Mouse (Mus musculus) gastrocnemius, adult 8-10 months (tissue): ENCODE data around the gene Cacng7. TPM values are rescaled to one million over a fixed set of nuclear protein-coding genes. Genes with fewer than 3 reads are reported as not detected.
"Not testable (repeated sequence)": the region's sequence is repeated elsewhere in the genome, so short reads cannot be mapped to it uniquely, and the experiment has no call there.

Source experiments
- DNase-seq, 2 experiments: peaks; one replicate each; pipeline ENCODE4 v3.0.0; 2022; ENCODE audit warnings: low spot score in 2 of 2
- total RNA-seq, 4 experiments: library from RNA; stranded (reverse); gene quantifications; 2 replicates each; pipeline ENCODE4 v1.2.4; 2022

Cacng7 gene
- 10 to 100 TPM in 3 of 4 experiments, 1 to 10 TPM in 1; 8.5 to 16.4 (median 13.6) TPM for total RNA-seq

DNA sequence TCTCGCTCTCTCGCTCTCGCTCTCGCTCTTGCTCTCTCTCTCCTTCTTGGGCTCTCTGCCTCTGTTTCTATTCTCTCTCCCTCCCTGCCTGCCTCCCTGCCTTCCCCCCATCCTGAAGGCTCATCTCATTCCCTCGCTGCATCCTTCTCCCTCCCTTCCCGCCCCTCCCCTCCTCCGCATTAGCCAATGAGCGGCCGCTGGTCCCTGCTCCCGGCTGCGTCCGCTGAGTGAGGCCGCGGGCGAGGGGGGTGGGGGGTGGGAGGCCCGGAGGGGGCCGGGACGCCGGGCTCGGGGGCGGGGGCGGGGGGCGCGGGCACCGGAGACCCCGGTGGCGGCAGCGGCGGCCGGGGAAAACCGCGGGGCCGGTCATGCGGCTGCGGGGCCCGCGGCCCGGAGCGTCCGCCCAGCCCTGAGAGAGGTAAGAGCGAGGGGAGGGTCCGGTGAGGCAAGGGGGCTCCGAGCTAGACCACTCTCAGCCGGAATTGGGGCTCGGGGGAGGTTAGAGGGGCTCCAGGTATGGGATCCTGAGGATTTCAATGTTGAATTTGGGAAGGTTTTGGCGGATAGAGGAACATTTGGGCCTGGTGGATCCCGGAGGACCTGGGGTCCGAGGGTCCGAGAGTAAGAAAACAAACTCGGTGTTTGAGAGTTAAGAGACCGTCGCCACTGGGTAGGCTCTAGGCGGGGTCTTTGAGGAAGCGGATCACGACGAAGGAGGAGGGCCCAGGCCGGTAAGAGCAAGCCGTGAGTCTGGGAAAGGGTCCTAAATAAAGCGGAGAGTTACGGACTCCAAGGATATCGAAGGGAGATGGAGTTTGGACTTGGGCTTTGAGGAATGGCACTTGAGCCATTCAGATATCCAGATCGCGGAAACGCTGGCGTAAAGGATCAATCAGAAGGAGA is at the start of gene Cacng7:
Gene Cacng7 (plus strand): TSS at position 337 of the 903 bp plus-strand sequence.
- no peak for DNase-seq

DNA sequence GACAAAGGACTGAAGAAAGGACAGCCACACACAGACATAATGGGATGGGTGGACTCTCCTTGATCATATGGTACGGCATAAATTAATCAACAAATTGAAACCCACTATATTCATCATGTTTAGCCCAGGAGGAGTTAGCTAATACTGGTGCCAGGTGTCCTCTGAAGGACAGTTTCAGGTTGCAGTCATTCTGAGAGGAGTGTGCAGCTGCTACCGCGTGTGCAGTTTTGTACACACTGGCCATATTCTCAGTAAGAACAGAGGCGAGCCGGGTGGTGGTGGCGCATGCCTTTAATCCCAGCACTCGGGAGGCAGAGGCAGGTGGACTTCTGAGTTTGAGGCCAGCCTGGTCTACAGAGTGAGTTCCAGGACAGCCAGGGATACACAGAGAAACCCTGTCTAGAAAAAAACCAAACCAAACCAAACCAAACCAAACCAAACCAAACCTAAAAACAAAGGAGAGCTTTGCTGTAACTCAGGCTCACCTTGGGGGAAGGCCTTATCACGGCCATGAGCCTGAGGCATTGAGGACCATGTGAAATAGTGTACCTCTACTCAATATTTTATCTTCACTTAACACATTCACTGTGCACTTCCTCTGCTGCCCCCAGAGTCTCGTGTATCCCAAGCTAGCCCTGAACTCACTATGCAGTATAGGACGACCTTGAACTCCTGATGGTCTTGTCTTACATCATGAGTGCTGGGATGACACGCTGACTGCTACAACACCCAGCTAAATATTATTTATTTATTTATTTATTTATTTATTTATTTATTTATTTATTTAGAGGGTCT is 49.5 kb upstream of the Cacng7 start:
- DNase-seq = no peak

GRCm38 (mm10) chr7:3284604-3285003 is 48.2 kb upstream of the Cacng7 start:
- no peak for DNase-seq

GRCm38 (mm10) chr7:3286036-3286435 is 46.7 kb upstream of the Cacng7 start:
- no peak for DNase-seq

DNA sequence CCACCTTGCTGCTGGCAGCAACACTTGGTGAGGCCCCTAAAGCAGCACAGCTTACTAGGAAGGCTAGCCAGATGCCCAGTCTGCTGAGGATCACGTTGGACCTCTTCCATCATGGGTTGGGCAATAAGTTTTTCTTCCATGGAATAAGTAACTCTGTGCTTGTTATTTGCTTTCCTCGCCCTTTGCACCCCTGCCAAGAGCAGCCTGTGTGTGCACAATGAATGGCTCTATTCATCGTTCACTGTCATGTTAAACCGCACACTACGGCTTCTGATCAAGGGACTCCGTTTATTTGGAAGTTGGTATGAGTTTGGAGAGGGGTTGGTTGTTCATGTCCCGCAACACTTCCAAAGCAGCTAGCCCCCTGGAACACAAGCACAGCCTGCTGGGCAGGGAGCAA is 45.6 kb upstream of the Cacng7 start:
- DNase-seq = no peak

GRCm38 (mm10) chr7:3288976-3289970 is 43.5 kb upstream of the Cacng7 start, which contains the start of the genes Myadm and Prkcg:
TSS of gene Myadm (plus strand) at chr7:3289080.
TSS of gene Prkcg (plus strand) at chr7:3289179.
- DNase-seq = peak; percentile 54 to 71

DNA sequence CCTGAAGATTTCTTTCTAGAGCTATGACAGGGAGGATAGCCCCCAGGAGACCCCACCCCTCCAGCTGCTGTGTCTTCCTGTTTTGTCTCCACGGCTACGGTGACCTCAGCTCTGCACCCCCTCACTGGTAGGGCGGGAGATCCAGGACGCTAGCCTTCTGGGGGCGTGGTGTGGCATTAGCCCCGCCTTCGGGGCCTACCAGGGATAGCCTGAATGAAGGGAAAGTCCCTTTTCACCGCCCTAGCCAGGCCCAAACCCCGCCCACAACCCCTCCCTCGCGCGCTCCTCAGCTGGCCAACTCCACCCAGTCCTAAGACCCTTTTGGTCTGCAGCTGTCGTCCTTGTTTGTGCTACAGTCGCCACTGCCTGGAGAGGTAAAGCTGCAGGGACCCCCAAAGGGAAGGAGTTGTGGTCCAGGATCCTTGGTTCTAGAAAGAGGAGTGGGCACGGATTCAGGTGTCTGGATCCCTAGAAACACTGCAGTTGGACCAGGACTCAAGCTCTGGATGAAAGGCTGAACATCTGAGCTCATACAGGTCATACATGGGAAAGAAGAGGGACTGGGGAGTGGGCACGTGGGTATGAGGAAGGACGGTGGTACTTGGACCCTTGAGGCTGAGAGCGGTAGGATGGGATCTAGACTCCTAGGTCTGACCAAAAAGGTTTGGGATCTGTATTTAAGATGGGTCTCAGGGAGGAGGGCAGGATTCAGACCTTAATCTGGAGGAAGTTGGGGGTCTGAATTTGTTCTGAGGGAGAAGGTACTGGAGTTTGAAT is 42.3 kb upstream of the Cacng7 start:
- peak; percentile 95 for DNase-seq

DNA sequence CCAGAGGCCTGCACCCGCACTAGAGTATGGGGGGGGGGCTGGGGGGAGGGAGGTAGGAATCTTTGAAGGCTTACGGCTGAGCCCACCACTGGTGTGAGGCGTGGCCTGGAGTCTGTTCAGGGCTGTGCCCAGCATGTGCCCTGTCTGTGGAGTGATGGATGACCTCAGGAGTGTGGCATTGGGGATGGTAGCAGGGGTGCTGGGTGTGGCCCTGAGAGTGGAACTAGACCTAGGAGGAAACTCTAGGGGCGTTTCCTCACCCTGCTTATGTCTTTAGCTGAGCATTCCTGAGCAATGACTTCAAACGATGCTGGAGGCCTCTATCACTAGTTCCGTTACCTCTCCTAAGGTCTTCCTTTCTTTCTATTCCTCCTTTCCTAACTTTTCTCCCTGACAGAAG is 41.6 kb upstream of the Cacng7 start:
- peak in 1 of 2 experiments; percentile 8 for DNase-seq

- no peak for DNase-seq
Measured at GRCm38 (mm10) chr7:3291764-3292163, 41.0 kb upstream of the Cacng7 start.

GRCm38 (mm10) chr7:3292271-3292670 is 40.5 kb upstream of the Cacng7 start:
- not testable (repeated sequence) for DNase-seq

GRCm38 (mm10) chr7:3292791-3293190 is 40.0 kb upstream of the Cacng7 start:
- DNase-seq = peak; percentile 87 to 91

GRCm38 (mm10) chr7:3294794-3295193 is 38.0 kb upstream of the Cacng7 start:
- no peak for DNase-seq

- DNase-seq = no peak
Measured at GRCm38 (mm10) chr7:3295321-3296110, 37.2 kb upstream of the Cacng7 start.

GRCm38 (mm10) chr7:3296711-3297110 is 36.0 kb upstream of the Cacng7 start:
- DNase-seq = no peak

GRCm38 (mm10) chr7:3299941-3300617 is 32.7 kb upstream of the Cacng7 start:
- no peak for DNase-seq

DNA sequence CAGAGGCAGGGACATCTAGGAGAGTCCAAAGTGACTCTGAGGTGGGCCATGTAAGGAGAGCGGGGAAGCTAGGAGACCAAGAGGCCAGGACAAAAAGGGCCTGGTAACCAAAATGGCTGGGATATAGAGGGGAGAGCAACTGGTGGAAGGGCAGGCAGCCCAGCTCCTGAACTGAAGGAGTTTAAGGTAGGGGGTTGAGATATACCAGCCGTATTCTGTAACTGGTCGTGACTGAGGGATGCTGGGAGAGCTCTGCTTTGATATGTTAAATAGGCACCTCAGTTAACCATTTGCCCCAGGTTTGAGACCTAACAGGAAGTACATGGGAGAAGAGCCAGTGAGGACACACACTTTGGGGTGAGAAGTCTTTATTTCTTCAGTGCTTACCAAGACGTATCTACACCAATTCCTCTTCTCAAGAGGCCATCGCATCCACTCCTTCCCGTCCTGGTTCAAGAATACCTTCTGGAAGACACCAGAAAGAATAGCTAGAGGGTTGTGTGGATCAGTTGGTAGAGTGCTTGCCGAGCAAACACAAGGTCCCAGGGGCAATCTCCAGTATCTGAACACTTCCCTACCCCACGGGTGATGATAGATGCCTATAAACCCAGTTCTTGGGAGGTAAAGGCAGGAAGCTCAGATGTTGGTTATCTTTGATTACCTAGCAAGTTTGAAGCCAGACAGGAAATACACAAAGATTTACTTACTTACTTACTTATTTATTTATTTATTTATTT is 31.7 kb upstream of the Cacng7 start:
- DNase-seq = no peak

- DNase-seq = peak in 1 of 2 experiments; percentile 8
Measured at GRCm38 (mm10) chr7:3301628-3302555, 30.9 kb upstream of the Cacng7 start.
